Mouse (Mus musculus) kidney, adult 18-20 months (tissue): ENCODE measurements around the gene Gabrg1.

ENCODE experiments used
- DNase-seq: peaks from one replicate; pipeline ENCODE4 v3.0.0; 2021

The Gabrg1 gene

GRCm38 (mm10) chr5:70842192-70843095, at the start of gene Gabrg1:
TSS of gene Gabrg1 (minus strand) at chr5:70842617.
- no peak for DNase-seq

- DNase-seq, result no peak
These were observed 41.6 kb upstream of the Gabrg1 start for GRCm38 (mm10) chr5:70884026-70884425.

GRCm38 (mm10) chr5:70870081-70870480, 27.7 kb upstream of the Gabrg1 start:
- no peak for DNase-seq

- no peak for DNase-seq
These were observed 798 bp upstream of the Gabrg1 start for GRCm38 (mm10) chr5:70843096-70843734.

GRCm38 (mm10) chr5:70818681-70819080, 23.7 kb downstream of the Gabrg1 start:
- no peak for DNase-seq

GRCm38 (mm10) chr5:70736156-70736555, 106.3 kb downstream of the Gabrg1 start:
- DNase-seq, result no peak

- DNase-seq, result no peak
These were observed 138.1 kb downstream of the Gabrg1 start for GRCm38 (mm10) chr5:70704361-70704760.
